Mouse (Mus musculus): ENCODE data around the gene Cadps.

The Cadps gene

DNA sequence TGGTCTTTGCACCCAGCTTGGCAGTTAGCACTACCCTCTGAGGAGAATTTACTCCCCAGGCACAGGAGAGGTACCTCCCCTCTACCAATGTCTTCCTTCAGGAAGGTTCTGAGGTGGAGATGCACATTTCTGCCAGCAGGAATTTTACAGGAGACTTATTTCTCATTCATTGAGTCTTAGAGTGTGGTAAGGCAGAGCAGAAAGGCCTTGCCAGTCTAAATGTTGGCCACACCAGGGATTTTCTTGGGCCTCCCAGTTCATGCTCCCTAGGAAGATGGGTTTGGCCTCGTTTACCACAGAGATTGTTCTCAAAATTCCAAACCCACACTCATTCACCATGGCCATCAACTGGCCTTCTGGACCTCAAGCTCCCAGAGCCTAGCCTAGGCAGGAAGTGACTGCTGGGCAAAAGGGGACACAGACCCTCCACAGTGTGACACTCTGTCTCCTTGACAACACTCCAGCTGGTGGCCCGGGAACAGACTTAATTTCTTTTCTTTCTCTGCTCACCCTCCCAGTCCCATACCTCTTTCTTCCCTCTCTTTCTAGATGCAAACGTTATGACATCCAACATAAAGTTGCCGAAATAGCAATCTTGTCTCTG, 434.6 kb downstream of the Cadps start:
- no peak for DNase-seq

DNA sequence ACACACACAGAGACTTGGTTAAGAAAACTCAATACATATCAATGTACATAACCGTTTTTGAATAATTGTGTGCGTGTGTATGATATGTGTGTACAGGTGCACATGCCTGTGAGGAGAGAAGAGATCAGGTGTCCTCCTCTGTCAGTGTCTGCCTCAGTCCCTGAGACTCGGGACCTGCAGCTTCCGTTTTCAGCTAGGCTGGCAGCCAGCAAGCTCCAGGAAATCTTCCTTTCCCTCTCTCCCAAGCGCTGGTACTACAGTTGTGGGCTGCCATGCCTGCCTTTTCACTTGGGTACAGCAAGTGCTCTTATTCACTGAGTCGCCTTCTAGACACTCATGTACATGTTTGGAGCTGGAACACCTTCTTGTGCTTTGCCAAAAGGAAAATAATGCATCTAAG, 435.7 kb downstream of the Cadps start:
- no peak for DNase-seq

DNA sequence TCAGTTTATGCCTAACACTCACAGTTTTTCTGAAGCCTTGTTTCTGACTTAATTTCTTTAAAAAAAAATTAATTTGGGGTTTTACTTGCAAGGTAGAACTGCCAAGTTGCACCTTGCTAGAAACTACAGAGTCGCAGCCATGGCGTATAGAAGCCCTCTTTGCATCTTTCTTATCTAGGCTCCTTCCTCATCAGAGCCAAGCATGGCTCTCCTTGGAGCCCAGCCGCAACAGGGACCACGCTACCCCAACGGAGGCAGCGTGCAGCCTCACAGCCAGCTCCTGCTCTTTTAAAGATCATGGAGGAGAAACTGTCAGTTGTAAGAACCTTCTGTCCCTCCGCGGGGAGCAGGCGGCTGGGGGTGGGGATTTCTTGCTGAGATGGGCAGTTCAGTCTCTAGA, 445.0 kb downstream of the Cadps start:
- DNase-seq: no peak

- no peak for DNase-seq
Measured at GRCm38 (mm10) chr14:12377289-12377688, 445.6 kb downstream of the Cadps start.

- DNase-seq: no peak
Measured at GRCm38 (mm10) chr14:12375451-12375850, 447.4 kb downstream of the Cadps start.

DNA sequence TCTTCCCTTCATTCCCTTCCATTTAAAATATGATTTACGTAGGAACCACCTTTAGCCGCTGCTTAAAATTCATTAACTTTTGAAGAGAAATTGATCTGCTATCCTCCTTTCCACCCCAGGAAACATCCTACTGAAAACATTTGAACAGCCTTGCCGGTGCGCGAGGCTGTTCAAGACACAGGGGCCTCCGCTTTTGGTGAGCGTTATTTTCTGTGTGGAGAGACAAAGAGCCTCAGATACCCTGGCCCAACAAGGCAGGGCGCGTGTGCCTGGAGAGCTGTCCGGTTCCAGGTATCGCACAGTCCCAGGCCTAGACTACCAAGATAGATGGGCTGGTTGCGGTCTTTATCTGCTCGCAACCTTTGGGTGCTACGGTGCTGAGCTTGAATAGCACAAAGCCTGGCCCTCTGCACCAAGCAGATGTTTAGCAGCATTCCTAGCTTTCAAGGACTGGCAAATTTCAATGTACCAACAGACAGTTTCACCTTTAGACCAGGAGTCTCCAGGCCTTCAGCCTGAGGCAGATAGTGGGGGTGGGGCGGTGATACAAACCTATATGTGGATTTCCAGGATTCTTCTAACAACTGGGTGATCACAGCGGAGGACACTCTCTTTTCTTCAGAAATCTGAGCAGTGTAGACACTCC, 472.5 kb downstream of the Cadps start:
- no peak for DNase-seq

DNA sequence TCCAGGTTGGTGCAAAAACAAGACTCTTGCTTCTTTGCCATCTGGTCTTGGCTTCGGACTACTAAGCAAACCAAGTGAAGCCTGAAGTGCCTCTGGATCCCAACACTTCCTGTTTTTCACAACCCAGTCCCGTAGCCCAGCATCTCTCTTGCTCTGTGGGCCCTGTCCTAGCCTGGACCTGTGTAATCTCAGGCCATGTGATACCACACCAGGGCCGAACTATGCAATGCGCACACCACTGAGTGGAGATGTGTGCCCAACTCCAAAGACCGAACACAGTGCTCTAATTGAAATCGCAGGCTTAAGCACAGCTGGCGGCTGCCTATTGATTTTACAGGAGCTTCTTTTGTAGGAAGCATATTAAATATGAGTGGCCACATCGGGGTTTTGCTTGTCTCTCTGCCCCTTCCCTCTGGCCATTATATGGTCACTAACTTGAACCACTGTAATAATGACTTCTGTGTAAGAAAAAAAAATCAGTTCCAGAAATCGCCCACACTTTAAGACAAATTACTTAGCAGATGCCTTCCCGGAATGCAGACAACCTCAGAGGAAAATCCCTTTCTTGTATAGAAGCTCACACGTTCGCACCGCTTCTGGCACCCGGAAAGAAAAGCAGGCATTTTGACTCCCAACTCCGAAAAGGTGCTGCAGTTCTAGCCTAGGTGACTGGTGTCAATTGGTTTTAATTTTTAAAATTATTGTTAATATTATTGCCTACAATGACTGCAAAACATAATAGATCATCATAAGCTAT, 473.4 kb downstream of the Cadps start:
- no peak for DNase-seq

DNA sequence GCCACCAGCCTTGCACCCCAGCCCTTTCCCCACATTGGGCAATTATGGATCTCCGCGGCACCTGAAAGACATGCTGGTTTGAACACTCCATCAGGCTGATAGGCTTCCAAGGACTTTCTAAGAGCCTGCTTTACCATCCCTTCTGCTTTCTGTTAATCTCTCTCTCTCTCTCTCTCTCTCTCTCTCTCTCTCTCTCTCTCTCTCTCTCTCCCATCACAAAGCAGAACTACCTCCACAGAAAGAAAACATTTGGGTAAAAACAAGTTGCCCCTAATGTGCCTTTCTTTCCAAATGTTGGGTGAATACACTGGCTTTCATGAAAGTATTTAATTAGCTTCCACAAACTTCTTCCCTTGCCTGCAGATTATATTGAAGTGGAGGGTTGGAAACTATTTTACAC, 474.8 kb downstream of the Cadps start, which contains the start of gene Fezf2:
TSS of gene Fezf2 (minus strand) at position 101 of the 400 bp plus-strand sequence.
- no peak for DNase-seq

GRCm38 (mm10) chr14:12346865-12347600, 475.8 kb downstream of the Cadps start:
- DNase-seq: no peak

DNA sequence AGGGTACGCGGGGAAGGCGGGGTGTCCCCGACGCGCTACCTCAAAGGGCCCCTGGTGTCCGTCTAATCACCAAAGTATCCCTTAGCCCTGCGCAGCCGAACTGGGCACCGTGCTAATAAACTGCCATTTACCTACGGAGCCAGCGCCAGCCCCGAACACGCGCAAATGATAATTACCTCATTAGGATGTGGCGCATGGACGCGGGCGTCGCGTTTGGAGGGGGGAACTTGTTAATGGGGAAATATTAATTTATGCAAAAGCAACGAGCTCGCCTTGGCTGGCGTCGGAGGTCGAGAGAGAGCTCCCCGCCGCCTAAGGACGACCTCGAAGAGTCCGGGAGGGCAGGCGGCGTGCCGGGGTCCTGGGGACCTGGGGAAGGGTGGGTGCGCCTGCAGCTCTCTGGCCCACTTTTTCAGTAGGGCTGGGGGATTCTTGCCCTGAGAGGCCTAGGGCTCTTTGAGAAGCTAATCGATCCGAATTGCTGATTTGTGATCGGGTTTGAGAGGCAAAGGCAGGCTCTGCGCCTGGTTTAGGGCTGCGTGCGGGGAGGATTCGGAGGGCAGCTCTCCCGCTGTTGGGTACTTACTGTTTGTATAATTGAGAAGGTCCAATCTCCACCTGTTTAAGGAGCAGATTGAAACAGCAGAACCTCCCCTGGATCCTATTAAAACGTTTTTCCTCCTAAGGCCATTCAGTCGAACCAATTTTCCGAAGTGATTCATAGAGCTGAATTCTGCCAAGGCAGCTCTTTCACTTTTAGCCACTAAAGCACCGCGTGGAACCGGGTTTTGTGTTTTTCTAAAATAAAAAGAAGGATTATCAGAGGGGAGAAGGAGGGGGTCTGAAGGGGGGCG, 476.6 kb downstream of the Cadps start:
- DNase-seq: no peak

- DNase-seq: no peak
Measured at GRCm38 (mm10) chr14:12345241-12345921, 477.5 kb downstream of the Cadps start.

- DNase-seq: no peak
Measured at GRCm38 (mm10) chr14:12344746-12345240, 478.1 kb downstream of the Cadps start.

DNA sequence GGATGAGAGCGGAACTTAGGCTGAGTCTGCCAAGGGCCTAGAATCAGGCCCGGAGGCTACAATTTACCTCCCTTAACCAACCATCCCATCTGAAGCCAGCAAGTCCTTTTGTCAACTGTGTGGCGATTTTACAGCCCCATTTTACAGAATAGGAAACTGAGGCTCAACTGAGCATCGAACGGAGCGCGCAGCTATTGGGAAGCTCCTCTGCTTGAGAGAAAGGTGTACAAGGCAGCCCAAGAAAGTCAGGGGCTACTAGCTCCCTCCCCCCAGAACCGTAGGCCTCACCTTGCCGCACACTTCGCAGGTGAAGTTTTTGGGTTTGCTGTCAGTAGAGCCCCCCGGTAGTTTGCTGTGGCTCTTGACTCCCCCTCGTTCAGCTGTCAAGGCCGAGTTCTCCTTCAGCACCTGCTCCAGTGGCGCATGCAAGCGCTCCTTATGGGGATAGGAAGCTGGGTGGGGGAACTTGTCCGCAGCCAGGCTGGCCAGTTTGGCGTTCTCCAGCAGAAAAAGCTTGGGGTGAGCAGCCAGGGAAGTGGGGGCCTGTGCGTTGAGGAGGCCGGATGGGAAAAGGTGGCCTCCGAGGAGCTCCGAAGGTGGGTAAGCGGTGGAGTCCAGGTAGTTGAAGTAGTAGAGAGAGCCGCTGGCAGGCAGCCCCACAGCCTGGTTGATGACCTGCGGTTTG, 478.7 kb downstream of the Cadps start:
- DNase-seq: no peak

GRCm38 (mm10) chr14:12343451-12343941, 479.4 kb downstream of the Cadps start:
- no peak for DNase-seq

- DNase-seq: no peak
Measured at GRCm38 (mm10) chr14:12342458-12343131, 480.3 kb downstream of the Cadps start.

DNA sequence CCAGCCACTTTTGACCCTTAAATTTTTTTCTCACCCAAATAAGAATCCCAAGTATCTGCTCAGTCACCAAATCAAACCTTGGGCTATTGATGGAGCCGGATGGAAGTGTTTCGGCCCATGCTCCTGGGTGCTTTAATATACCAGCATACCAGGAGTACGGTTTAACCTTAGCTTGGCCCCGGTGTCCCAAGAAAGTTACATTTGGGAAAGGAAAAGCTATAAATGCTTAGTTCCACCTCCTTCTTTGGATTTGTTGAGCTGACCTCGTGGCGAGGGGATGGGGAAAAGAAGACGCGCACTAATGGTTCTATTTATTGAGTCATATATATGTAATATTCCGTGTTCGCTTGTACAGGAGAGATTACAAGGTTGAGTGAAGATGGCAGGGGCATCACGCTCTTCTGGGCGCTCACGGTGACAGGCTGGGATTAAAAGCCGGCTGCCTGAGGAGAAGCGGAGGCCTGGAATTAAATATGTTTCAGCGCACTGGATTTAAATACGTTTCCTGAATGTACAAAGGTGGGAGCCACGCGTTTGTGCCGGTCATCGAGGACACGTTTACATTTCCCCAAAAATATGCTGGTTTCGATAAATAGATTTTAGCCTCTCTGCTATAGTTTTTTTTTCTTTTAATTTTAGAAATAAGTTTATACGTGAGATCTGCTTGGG, 481.0 kb downstream of the Cadps start:
- DNase-seq: no peak

DNA sequence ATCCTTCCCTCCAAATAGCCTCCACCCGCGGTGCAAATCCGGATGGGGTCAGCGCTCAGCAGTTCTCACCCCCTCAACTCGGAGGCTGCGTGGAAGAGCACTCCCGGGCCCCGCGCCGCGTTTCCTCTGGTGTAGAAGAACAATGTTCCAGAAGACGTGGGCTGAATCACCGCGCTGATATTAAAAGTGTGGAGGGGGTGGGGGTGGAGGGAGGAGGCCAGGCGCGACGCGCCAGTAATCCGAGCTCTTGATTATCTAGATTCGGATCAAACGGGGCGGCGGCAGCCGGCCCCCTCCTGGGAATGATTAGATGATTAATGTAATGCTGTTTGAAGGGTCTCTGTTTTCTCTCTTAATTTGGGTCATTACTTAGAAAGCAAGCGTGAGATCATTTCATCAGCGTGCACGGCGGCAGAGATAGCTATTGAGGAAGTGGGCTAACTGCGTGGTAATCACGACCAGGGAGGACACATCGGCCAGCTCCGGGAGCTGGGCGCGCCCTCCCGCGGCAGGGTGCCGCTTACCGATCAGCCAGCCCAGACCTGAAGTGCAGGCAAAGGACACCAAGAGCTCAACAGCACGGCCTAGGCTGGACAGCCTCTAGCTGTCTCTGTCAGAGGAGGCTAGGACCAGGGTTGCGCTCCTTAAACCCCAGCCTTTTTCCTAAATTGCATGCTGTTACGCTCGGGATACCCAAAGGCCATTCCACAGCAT, 481.6 kb downstream of the Cadps start:
- no peak for DNase-seq

- no peak for DNase-seq
Measured at GRCm38 (mm10) chr14:12340238-12341074, 482.4 kb downstream of the Cadps start.
